Mouse (Mus musculus) liver, embryonic 11.5 days (tissue): ENCODE measurements around the gene Ssr2. TPM values are rescaled to one million over a fixed set of nuclear protein-coding genes. Genes with fewer than 3 reads are reported as not detected.

Experiments used
- ATAC-seq: fragments of 200-750 bp; cut with Nextera tagmentation; replicated peaks from 2 replicates; pipeline ENCODE4 v1.8.0; 2017; ENCODE audit warnings: moderate number of reproducible peaks, mild to moderate bottlenecking, moderate TSS enrichment, moderate library complexity; ENCODE audit not compliant: low FRiP score
- DNase-seq: peaks from one replicate; pipeline ENCODE4 v3.0.0-alpha.2; 2017; ENCODE audit warnings: low spot score
- H3K27ac ChIP-seq: fragments of 300-500 bp; sonication (generic); 2 replicates; pipeline ENCODE4 v1.5.1; 2014; ENCODE audit warnings: mild to moderate bottlenecking, low read depth, low read length, control low read depth
- H3K27me3 ChIP-seq: fragments of 300-500 bp; sonication (generic); replicated peaks from 2 replicates; pipeline ENCODE4 v1.6.1; 2014; ENCODE audit warnings: low read length, mixed read lengths; ENCODE audit not compliant: control insufficient read depth, insufficient read depth
- H3K36me3 ChIP-seq: fragments of 300-500 bp; sonication (generic); 2 replicates; pipeline ENCODE4 v1.6.1; 2014; ENCODE audit warnings: mild to moderate bottlenecking, low read length, moderate library complexity, mixed read lengths; ENCODE audit not compliant: control insufficient read depth, insufficient read depth
- H3K4me1 ChIP-seq: fragments of 300-500 bp; sonication (generic); replicated peaks from 2 replicates; pipeline ENCODE4 v1.6.1; 2014; ENCODE audit warnings: low read length, mixed read lengths; ENCODE audit not compliant: control insufficient read depth, insufficient read depth
- H3K4me2 ChIP-seq: fragments of 300-500 bp; sonication (generic); 2 replicates; pipeline ENCODE4 v1.6.1; 2014; ENCODE audit warnings: mild to moderate bottlenecking, control low read depth, moderate library complexity
- H3K4me3 ChIP-seq: fragments of 300-500 bp; sonication (generic); 2 replicates; pipeline ENCODE4 v1.5.1; 2014; ENCODE audit warnings: low read depth, low read length, control low read depth
- H3K9ac ChIP-seq: fragments of 300-500 bp; sonication (generic); 2 replicates; pipeline ENCODE4 v1.6.1; 2014; ENCODE audit warnings: low read depth, low read length, control low read depth
- H3K9me3 ChIP-seq: fragments of 300-500 bp; sonication (generic); 2 replicates; pipeline ENCODE4 v1.6.1; 2016; ENCODE audit warnings: low read length, inconsistent platforms, mixed read lengths; ENCODE audit not compliant: control insufficient read depth
- WGBS: fragments of 180-500 bp; shearing (Covaris S2); extraction: QIAGEN DNeasy Blood & Tissue Kit; methylation state at CpG from one replicate; pipeline ENCODE4 v1.1.7; 2014; 5-methylcytosine and 5-hydroxymethylcytosine counted together
- polyA plus RNA-seq: library from polyadenylated mRNA; unstranded; fragments of >200 nt; fragmentation: Nextera tagmentation; extraction: Ambion mirVana; gene quantifications from 2 replicates; pipeline ENCODE4 v1.2.1, GENCODE M21; 2014

Gene Ssr2
- polyA plus RNA-seq, 1 experiment from 2014 or later: 307 TPM

GRCm38 (mm10) chr3:88578498-88579424, 3.1 kb downstream of the Ssr2 start:
- H3K36me3 ChIP-seq: peaks cover 23% of the 10 kb centered on the region
- DNase-seq: no peak
- H3K9me3 ChIP-seq: no peaks in the 10 kb centered on the region
- peaks cover 5% of the 10 kb centered on the region; the same call in 1 of the 2 replicates for H3K4me1 ChIP-seq
- no peak overlapping the region for H3K27ac ChIP-seq
- no peaks in the 10 kb centered on the region for H3K27me3 ChIP-seq
- H3K4me3 ChIP-seq: peak overlapping the region; percentile 94
- ATAC-seq: no peak
- 40% methylated on average over 8 of the region's 8 CpGs for WGBS
- peak overlapping the region; percentile 90 for H3K4me2 ChIP-seq
- peak overlapping the region; percentile 95 for H3K9ac ChIP-seq

DNA sequence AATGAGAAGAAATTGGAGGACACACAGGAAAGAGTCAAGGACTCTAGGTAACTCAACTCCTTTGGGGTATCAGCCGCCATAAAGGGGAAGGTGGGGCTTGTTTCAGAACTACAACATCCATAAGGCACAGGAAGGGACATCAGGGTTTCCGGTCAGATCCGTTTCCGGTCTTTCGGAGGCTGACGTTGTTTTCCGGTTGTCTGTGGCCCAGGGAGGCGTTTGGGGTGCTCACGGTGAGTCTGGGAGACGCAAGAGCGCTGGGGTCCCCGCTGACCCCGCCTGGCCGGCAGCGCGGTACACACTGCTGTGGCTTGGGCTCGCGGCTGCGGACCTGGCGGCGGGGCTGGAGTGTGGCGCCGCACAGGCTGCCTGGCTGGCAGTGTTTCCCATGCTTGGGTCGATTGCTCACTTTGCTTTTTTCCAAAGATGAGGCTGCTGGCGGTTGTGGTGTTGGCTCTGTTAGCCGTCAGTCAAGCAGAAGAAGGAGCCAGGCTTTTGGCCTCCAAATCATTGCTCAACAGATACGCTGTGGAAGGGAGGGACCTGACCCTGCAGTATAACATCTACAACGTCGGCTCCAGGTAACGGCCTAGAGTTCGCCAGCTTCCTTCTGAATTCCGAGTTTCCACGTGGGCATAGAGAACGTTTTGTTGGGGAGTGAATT, 3.9 kb downstream of the Ssr2 start:
- Histone ChIP-seq H3K4me3 (peak overlapping the region; percentile 94), H3K4me1 (peaks cover 5% of the 10 kb centered on the region; the same call in 1 of the 2 replicates), H3K27ac (peak overlapping the region; percentile 73), H3K9me3 (no peaks in the 10 kb centered on the region), H3K27me3 (no peaks in the 10 kb centered on the region), H3K9ac (peak overlapping the region; percentile 95), H3K36me3 (peaks cover 26% of the 10 kb centered on the region), H3K4me2 (peak overlapping the region; percentile 90)
- DNase-seq (peak; percentile 81), ATAC-seq (peak; percentile 88)
- WGBS: under 1% methylated on average over 34 of the region's 34 CpGs

DNA sequence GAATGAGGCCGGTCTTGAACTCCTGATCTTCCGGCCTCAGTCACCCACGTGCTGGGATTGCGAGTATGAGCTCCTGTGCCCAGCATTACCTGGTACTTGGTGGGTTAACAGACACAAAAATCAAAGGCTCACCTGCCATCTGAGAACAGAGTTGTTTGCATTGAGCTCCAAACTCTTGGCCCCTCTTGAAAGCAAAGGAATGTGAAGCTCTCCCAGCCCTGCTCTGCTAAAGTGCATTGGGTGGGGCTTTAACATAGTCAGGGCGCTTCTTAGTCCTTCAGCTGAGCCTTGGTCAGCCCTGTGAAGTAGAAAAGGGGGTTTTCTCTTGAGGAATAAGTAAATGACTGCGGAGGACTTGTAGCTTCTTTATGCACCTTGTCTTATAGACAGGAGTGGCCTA, 10.1 kb downstream of the Ssr2 start:
- 89% methylated on average over 6 of the region's 6 CpGs for WGBS
- Histone ChIP-seq H3K27me3 (no peaks in the 10 kb centered on the region), H3K27ac (no peak overlapping the region), H3K9me3 (no peaks in the 10 kb centered on the region), H3K4me2 (no peak overlapping the region), H3K9ac (no peak overlapping the region), H3K4me1 (no peaks in the 10 kb centered on the region), H3K4me3 (no peak overlapping the region), H3K36me3 (peaks cover 54% of the 10 kb centered on the region)
- ATAC-seq (no peak), DNase-seq (no peak)

- 95% methylated on average over 5 of the region's 5 CpGs for WGBS
- no peak overlapping the region for H3K4me2 ChIP-seq
- H3K9me3 ChIP-seq: no peaks in the 10 kb centered on the region
- H3K4me3 ChIP-seq: no peak overlapping the region
- DNase-seq: no peak
- no peak overlapping the region for H3K9ac ChIP-seq
- H3K27ac ChIP-seq: no peak overlapping the region
- ATAC-seq: no peak
- peaks cover 51% of the 10 kb centered on the region for H3K36me3 ChIP-seq
- no peaks in the 10 kb centered on the region; the same call in 1 of the 2 replicates for H3K4me1 ChIP-seq
- no peaks in the 10 kb centered on the region for H3K27me3 ChIP-seq
These were observed 11.0 kb downstream of the Ssr2 start for GRCm38 (mm10) chr3:88586640-88587039.

GRCm38 (mm10) chr3:88590246-88590645, 14.6 kb downstream of the Ssr2 start:
- no peaks in the 10 kb centered on the region for H3K27me3 ChIP-seq
- H3K9me3 ChIP-seq: no peaks in the 10 kb centered on the region
- H3K36me3 ChIP-seq: peaks cover 28% of the 10 kb centered on the region
- no peak overlapping the region for H3K9ac ChIP-seq
- WGBS: 44% methylated on average over 5 of the region's 5 CpGs
- no peak for ATAC-seq
- H3K27ac ChIP-seq: no peak overlapping the region
- H3K4me2 ChIP-seq: no peak overlapping the region
- DNase-seq: no peak
- no peak overlapping the region for H3K4me3 ChIP-seq
- H3K4me1 ChIP-seq: peaks cover 6% of the 10 kb centered on the region

DNA sequence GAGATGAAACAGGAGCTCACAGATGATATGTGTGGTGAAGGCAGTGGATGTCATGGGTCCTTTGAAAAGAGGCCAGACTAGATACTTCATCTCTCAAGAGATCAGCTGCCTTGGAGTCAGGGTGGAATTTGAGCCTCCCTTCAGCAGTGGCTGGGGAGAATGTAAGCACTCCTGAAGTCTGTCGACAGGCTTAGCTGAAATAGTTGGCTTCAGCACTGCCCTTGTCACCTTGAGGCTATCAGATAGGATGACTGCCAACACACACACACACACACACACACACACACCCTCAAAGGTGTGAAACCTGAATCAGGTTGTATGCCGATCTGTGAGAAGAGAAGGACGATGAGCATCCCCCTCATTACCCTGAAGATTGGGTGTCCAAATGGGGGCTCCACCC, 15.4 kb downstream of the Ssr2 start:
- Histone ChIP-seq H3K4me3 (no peak overlapping the region), H3K9me3 (no peaks in the 10 kb centered on the region), H3K27ac (no peak overlapping the region), H3K36me3 (peaks cover 24% of the 10 kb centered on the region), H3K4me1 (peaks cover 6% of the 10 kb centered on the region), H3K9ac (no peak overlapping the region), H3K4me2 (no peak overlapping the region), H3K27me3 (no peaks in the 10 kb centered on the region)
- ATAC-seq (no peak), DNase-seq (no peak)
- WGBS: 57% methylated on average over 3 of the region's 3 CpGs

DNA sequence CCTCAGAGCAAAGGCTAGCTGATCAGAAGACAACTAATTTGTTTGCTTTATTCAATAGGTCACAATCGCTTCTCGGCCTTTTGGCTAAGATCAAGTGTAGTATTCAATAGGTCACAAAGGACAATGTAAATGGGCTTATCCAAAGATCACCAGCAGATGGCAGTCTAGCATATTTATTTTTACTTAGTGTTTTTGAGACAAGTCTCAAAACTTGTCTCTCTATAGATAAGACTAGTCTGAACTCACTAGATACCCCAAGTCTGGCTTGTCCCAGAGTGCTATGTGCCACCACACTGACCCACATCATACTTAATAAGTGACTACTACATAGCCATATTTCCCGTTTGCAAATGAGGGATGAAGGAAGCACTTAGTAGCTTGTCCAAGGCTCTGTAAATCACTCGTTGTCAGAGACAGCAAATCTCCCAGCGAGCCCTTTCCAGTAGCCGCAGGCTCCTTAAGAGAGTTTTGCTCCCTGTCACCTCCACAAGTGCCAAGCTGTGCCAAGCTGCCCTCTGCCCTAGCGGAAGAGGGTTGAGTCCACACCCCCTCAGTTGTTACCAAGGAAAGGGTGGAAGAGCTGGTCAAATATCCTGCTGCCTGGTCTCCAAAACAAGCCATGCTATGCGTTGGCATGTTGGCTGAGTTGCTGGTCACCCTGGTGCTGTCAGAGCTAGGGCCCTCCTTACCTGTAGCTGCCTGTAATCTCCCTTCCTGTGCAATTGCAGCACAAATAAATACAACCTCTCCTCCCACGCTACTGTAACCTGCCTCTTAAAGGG, 16.5 kb downstream of the Ssr2 start:
- H3K36me3 ChIP-seq: peaks cover 16% of the 10 kb centered on the region; the same call in 1 of the 2 replicates
- no peak overlapping the region for H3K4me3 ChIP-seq
- no peak overlapping the region; the same call in 1 of the 2 replicates for H3K9ac ChIP-seq
- ATAC-seq (peak; percentile 54), DNase-seq (no peak)
- peaks cover 6% of the 10 kb centered on the region for H3K4me1 ChIP-seq
- no peaks in the 10 kb centered on the region for H3K27me3 ChIP-seq
- no peaks in the 10 kb centered on the region for H3K9me3 ChIP-seq
- peak overlapping the region; percentile 33; the same call in 1 of the 2 replicates for H3K4me2 ChIP-seq
- WGBS: 36% methylated on average over 9 of the region's 9 CpGs
- no peak overlapping the region for H3K27ac ChIP-seq

GRCm38 (mm10) chr3:88592942-88593576, 17.4 kb downstream of the Ssr2 start:
- 53% methylated on average over 10 of the region's 10 CpGs for WGBS
- no peak overlapping the region for H3K9ac ChIP-seq

More at GRCm38 (mm10) chr3:88592942-88593576, 17.4 kb downstream of the Ssr2 start:
- Histone ChIP-seq H3K4me3 (no peak overlapping the region), H3K4me1 (peaks cover 6% of the 10 kb centered on the region), H3K9me3 (no peaks in the 10 kb centered on the region), H3K4me2 (peak overlapping the region; percentile 43), H3K27ac (no peak overlapping the region; the same call in 1 of the 2 replicates), H3K36me3 (peaks cover 7% of the 10 kb centered on the region; the same call in 1 of the 2 replicates), H3K27me3 (no peaks in the 10 kb centered on the region)
- DNase-seq: no peak
- ATAC-seq: no peak
